Mouse (Mus musculus): ENCODE data around the gene Cdc40.

DNA sequence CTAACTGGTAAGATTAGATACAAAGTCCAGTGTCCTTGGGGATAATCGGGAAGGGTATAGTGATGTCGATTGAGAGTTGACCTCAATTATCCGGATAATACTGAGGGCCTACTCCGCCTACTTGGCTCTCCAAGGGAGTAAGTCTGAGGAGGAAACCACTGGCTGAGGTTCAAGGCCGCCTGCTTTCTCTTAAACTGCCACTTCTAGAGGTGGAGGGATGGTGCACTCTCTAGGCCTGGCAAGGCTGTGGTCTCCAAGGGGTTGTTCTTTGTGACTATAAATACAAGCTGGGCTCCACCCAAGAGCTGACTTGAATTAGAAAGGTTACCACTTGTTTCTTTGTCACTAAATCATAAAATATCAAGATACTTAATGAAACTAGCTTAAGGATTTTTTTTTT, 43.0 kb downstream of the Cdc40 start:
- TF ChIP-seq CTCF (conservative IDR thresholded peaks at IDR 0.05; ENCODE audit: insufficient read depth, insufficient read length, low read depth, low read length) = no peak
- no peak for TF ChIP-seq POLR2A (IDR thresholded peaks at IDR 0.05; ENCODE audit: low read depth, low read length)

Data from kidney, adult 2 months (tissue).